Mouse (Mus musculus) CH12.LX (cell line): ENCODE results near the gene Galnt6. TPM values are rescaled to one million over a fixed set of nuclear protein-coding genes. Genes with fewer than 3 reads are reported as not detected.

Experiments
- DNase-seq: peaks from one replicate; pipeline ENCODE4 v3.0.0-alpha.2; 2013; ENCODE audit errors: extremely low read depth
- H3K27ac ChIP-seq: 2 replicates; pipeline ENCODE4 v1.5.1; 2012; ENCODE audit warnings: low read depth, mild to moderate bottlenecking, control low read depth, moderate library complexity; ENCODE audit not compliant: insufficient read depth
- H3K27me3 ChIP-seq: replicated peaks from 2 replicates; pipeline ENCODE3; 2012; ENCODE audit warnings: inconsistent platforms
- H3K36me3 ChIP-seq, 2 experiments: replicated peaks in 1 of 2; 2 replicates each; pipeline versions ENCODE3 to v1.6.1; 2012; ENCODE audit warnings: inconsistent platforms in 1 of 2, low read length in 1 of 2, mild to moderate bottlenecking in 1 of 2, mixed read lengths in 1 of 2, moderate library complexity in 1 of 2; ENCODE audit not compliant: control insufficient read depth in 1 of 2, insufficient read depth in 1 of 2
- H3K4me1 ChIP-seq, 2 experiments: 2 replicates each; pipeline ENCODE4 v1.6.1; 2012; ENCODE audit warnings: inconsistent platforms in 1 of 2, moderate library complexity in 1 of 2; ENCODE audit not compliant: insufficient read depth in 2 of 2, control insufficient read depth in 1 of 2
- H3K4me2 ChIP-seq: 2 replicates; pipeline ENCODE4 v1.6.1; 2012; ENCODE audit warnings: low read depth, mild to moderate bottlenecking, control low read depth; ENCODE audit not compliant: poor library complexity, insufficient read depth, severe bottlenecking
- H3K4me3 ChIP-seq, 3 experiments: fragments of 150-350 bp in 1 of 3; sonication (generic) in 1 of 3; replicated peaks in 1 of 3; 2 replicates each; pipeline versions ENCODE3 to v1.5.1; 2011 to 2012; ENCODE audit warnings: low read depth in 2 of 3, low read length in 2 of 3, mild to moderate bottlenecking in 2 of 3, moderate library complexity in 2 of 3, control low read depth in 1 of 3, improper control_type of control experiment in 1 of 3, inconsistent platforms in 1 of 3, mixed read lengths in 1 of 3; ENCODE audit not compliant: poor library complexity in 1 of 3
- H3K79me2 ChIP-seq: replicated peaks from 2 replicates; pipeline ENCODE4 v1.6.1; 2012; ENCODE audit warnings: mild to moderate bottlenecking, moderate library complexity; ENCODE audit not compliant: control insufficient read depth, poor library complexity, insufficient read depth, severe bottlenecking; ENCODE audit errors: extremely low read depth
- H3K9ac ChIP-seq: 2 replicates; pipeline ENCODE4 v1.6.1; 2012; ENCODE audit warnings: low read depth, mild to moderate bottlenecking, control low read depth, moderate library complexity; ENCODE audit not compliant: insufficient read depth
- H3K9me3 ChIP-seq: replicated peaks from 2 replicates; pipeline ENCODE3; 2012; ENCODE audit warnings: low read length, inconsistent platforms, mixed read lengths
- CHD2 ChIP-seq: IDR thresholded peaks from 2 replicates; pipeline ENCODE4 v1.6.1; 2011; ENCODE audit warnings: low read length, improper control_type of control experiment
- EP300 ChIP-seq: IDR thresholded peaks from 2 replicates; pipeline ENCODE4 v1.6.1; 2011; ENCODE audit warnings: low read length, improper control_type of control experiment
- ETS1 ChIP-seq: conservative IDR thresholded peaks from 2 replicates; pipeline ENCODE4 v1.6.1; 2012; ENCODE audit warnings: low read depth, mild to moderate bottlenecking, inconsistent platforms, low read length, improper control_type of control experiment, moderate library complexity
- HCFC1 ChIP-seq: IDR thresholded peaks from 2 replicates; pipeline ENCODE4 v1.6.1; 2012; ENCODE audit warnings: low read depth, mild to moderate bottlenecking, inconsistent platforms, low read length, improper control_type of control experiment
- JUN ChIP-seq: IDR thresholded peaks from 2 replicates; pipeline ENCODE4 v1.6.1; 2011; ENCODE audit warnings: low read depth, mild to moderate bottlenecking, low read length, improper control_type of control experiment, moderate library complexity; ENCODE audit not compliant: insufficient read depth
- MAFK ChIP-seq: IDR thresholded peaks from 2 replicates; pipeline ENCODE4 v1.6.1; 2011; ENCODE audit warnings: low read length, improper control_type of control experiment; ENCODE audit not compliant: insufficient replicate concordance
- MEF2A ChIP-seq: IDR thresholded peaks from 2 replicates; pipeline ENCODE4 v1.6.1; 2014; ENCODE audit warnings: low read depth, mild to moderate bottlenecking, inconsistent platforms, low read length, improper control_type of control experiment, borderline replicate concordance
- MXI1 ChIP-seq: IDR thresholded peaks from 2 replicates; pipeline ENCODE4 v1.6.1; 2011; ENCODE audit warnings: mild to moderate bottlenecking, low read depth, low read length, improper control_type of control experiment
- NRF1 ChIP-seq: IDR thresholded peaks from 2 replicates; pipeline ENCODE4 v1.6.1; 2014; ENCODE audit warnings: low read depth, mild to moderate bottlenecking, inconsistent platforms, low read length, improper control_type of control experiment, moderate library complexity
- POLR2A ChIP-seq: IDR thresholded peaks from 2 replicates; pipeline ENCODE4 v1.6.1; 2011; ENCODE audit warnings: low read depth, mild to moderate bottlenecking, improper control_type of control experiment, low read length
- RCOR1 ChIP-seq: conservative IDR thresholded peaks from 2 replicates; pipeline ENCODE4 v1.6.1; 2012; ENCODE audit warnings: low read depth, mild to moderate bottlenecking, inconsistent platforms, low read length, improper control_type of control experiment
- SIN3A ChIP-seq: IDR thresholded peaks from 2 replicates; pipeline ENCODE4 v1.6.1; 2012; ENCODE audit warnings: low read length, improper control_type of control experiment, inconsistent platforms
- ZNF384 ChIP-seq: IDR thresholded peaks from 2 replicates; pipeline ENCODE4 v1.6.1; 2012; ENCODE audit warnings: low read depth, low read length, improper control_type of control experiment, inconsistent platforms
- dilution Hi-C: fragments of 300-500 bp; cut with MboI; formaldehyde crosslinking; loops from 2 replicates; pipeline ENCODE4 v1.14.3; 2020; ENCODE audit warnings: low sequenced_read_pairs; ENCODE audit not compliant: extremely low pct_unique_long_range_greater_than_20kb, extremely low pct_ligation_motif_present
- in situ Hi-C: fragments of 300-500 bp; cut with MboI; formaldehyde crosslinking; loops from 3 replicates; pipeline ENCODE4 v1.14.3; 2019; ENCODE audit warnings: low sequenced_read_pairs, low pct_ligation_motif_present, low pct_unique_long_range_greater_than_20kb, mixed read lengths
- polyA plus RNA-seq: library from polyadenylated mRNA; unstranded; fragments of >175 nt; gene quantifications from 2 replicates; pipeline ENCODE4 v1.2.1, GENCODE M21; 2012; ENCODE audit warnings: low read depth; ENCODE audit not compliant: insufficient read length
- total RNA-seq, 2 experiments: library from RNA; depleted of rRNA; stranded (reverse); fragments of 300-350 nt in 1 of 2; fragments of >200 nt in 1 of 2; gene quantifications; 2 replicates each; pipeline ENCODE4 v1.2.3; 2012 to 2014

Gene Galnt6
- total and polyA plus RNA-seq, 3 experiments, result 0.58 to 5.0 (median 2.0) TPM

- no peak for TF ChIP-seq NRF1
- TF ChIP-seq, all 38 proteins: peak for 0
Observed at GRCm38 (mm10) chr15:100667871-100668545, 61.2 kb downstream of the Galnt6 start (continued).

GRCm38 (mm10) chr15:100667420-100667819 is 61.8 kb downstream of the Galnt6 start:
- Histone ChIP-seq H3K4me3 (peak overlapping the region; percentile 61 to 96 (median 84)), H3K36me3 (peaks cover 0 to 20% of the 10 kb centered on the region in 2 experiments), H3K9ac (peak overlapping the region; percentile 85), H3K4me1 (peaks cover 23 to 82% of the 10 kb centered on the region in 2 experiments), H3K4me2 (peak overlapping the region; percentile 64), H3K9me3 (no peaks in the 10 kb centered on the region), H3K27ac (peak overlapping the region; percentile 55; the same call in 1 of the 2 replicates), H3K79me2 (peaks cover 49% of the 10 kb centered on the region), H3K27me3 (no peaks in the 10 kb centered on the region)
- TF ChIP-seq RCOR1 (peak; percentile 38; the same call in 1 of the 2 replicates), EP300 (0 out of 2 replicates have a peak, but pooled peaks have one; percentile 9), NRF1 (no peak), MXI1 (peak; percentile 24; the same call in 1 of the 2 replicates), ZNF384 (peak; percentile 73), SIN3A (peak; percentile 26; the same call in 1 of the 2 replicates)
- in situ Hi-C loops, result no loop called here
- no peak for DNase-seq
- dilution Hi-C loops, result no loop called here

- Histone ChIP-seq H3K4me3 (peak overlapping the region; percentile 29 to 41 (median 38)), H3K27me3 (no peaks in the 10 kb centered on the region), H3K9me3 (no peaks in the 10 kb centered on the region), H3K4me2 (peak overlapping the region; percentile 64), H3K27ac (peak overlapping the region; percentile 55), H3K79me2 (peaks cover 49% of the 10 kb centered on the region), H3K9ac (peak overlapping the region; percentile 85), H3K4me1 (peaks cover 23 to 82% of the 10 kb centered on the region in 2 experiments), H3K36me3 (peaks cover 3 to 25% of the 10 kb centered on the region in 2 experiments)
- dilution Hi-C loops, result no loop called here
- TF ChIP-seq MEF2A (no peak), ZNF384 (no peak), EP300 (no peak), CHD2 (no peak), JUN (no peak), MAFK (no peak), POLR2A (no peak), HCFC1 (no peak), ETS1 (no peak)
- DNase-seq, result no peak
- in situ Hi-C loops, result no loop called here
Observed at GRCm38 (mm10) chr15:100666851-100667250, 62.3 kb downstream of the Galnt6 start.
